Mouse (Mus musculus) CH12.LX (cell line): Measurements from ENCODE around the gene Sufu. TPM values are rescaled to one million over a fixed set of nuclear protein-coding genes. Genes with fewer than 3 reads are reported as not detected.

Experiments used
- DNase-seq: peaks from one replicate; pipeline ENCODE4 v3.0.0-alpha.2; 2013; ENCODE audit errors: extremely low read depth
- H3K27ac ChIP-seq: 2 replicates; pipeline ENCODE4 v1.5.1; 2012; ENCODE audit warnings: low read depth, mild to moderate bottlenecking, control low read depth, moderate library complexity; ENCODE audit not compliant: insufficient read depth
- H3K27me3 ChIP-seq: replicated peaks from 2 replicates; pipeline ENCODE3; 2012; ENCODE audit warnings: inconsistent platforms
- H3K36me3 ChIP-seq, 2 experiments: replicated peaks in 1 of 2; 2 replicates each; pipeline versions ENCODE3 to v1.6.1; 2012; ENCODE audit warnings: inconsistent platforms in 1 of 2, low read length in 1 of 2, mild to moderate bottlenecking in 1 of 2, mixed read lengths in 1 of 2, moderate library complexity in 1 of 2; ENCODE audit not compliant: control insufficient read depth in 1 of 2, insufficient read depth in 1 of 2
- H3K4me1 ChIP-seq, 2 experiments: 2 replicates each; pipeline ENCODE4 v1.6.1; 2012; ENCODE audit warnings: inconsistent platforms in 1 of 2, moderate library complexity in 1 of 2; ENCODE audit not compliant: insufficient read depth in 2 of 2, control insufficient read depth in 1 of 2
- H3K4me2 ChIP-seq: 2 replicates; pipeline ENCODE4 v1.6.1; 2012; ENCODE audit warnings: low read depth, mild to moderate bottlenecking, control low read depth; ENCODE audit not compliant: poor library complexity, insufficient read depth, severe bottlenecking
- H3K4me3 ChIP-seq, 3 experiments: fragments of 150-350 bp in 1 of 3; sonication (generic) in 1 of 3; replicated peaks in 1 of 3; 2 replicates each; pipeline versions ENCODE3 to v1.5.1; 2011 to 2012; ENCODE audit warnings: low read depth in 2 of 3, low read length in 2 of 3, mild to moderate bottlenecking in 2 of 3, moderate library complexity in 2 of 3, control low read depth in 1 of 3, improper control_type of control experiment in 1 of 3, inconsistent platforms in 1 of 3, mixed read lengths in 1 of 3; ENCODE audit not compliant: poor library complexity in 1 of 3
- H3K79me2 ChIP-seq: replicated peaks from 2 replicates; pipeline ENCODE4 v1.6.1; 2012; ENCODE audit warnings: mild to moderate bottlenecking, moderate library complexity; ENCODE audit not compliant: control insufficient read depth, poor library complexity, insufficient read depth, severe bottlenecking; ENCODE audit errors: extremely low read depth
- H3K9ac ChIP-seq: 2 replicates; pipeline ENCODE4 v1.6.1; 2012; ENCODE audit warnings: low read depth, mild to moderate bottlenecking, control low read depth, moderate library complexity; ENCODE audit not compliant: insufficient read depth
- H3K9me3 ChIP-seq: replicated peaks from 2 replicates; pipeline ENCODE3; 2012; ENCODE audit warnings: low read length, inconsistent platforms, mixed read lengths
- CHD1 ChIP-seq: IDR thresholded peaks from 2 replicates; pipeline ENCODE4 v1.6.1; 2012; ENCODE audit warnings: low read depth, low read length, improper control_type of control experiment, inconsistent platforms
- CHD2 ChIP-seq: IDR thresholded peaks from 2 replicates; pipeline ENCODE4 v1.6.1; 2011; ENCODE audit warnings: low read length, improper control_type of control experiment
- JUN ChIP-seq: IDR thresholded peaks from 2 replicates; pipeline ENCODE4 v1.6.1; 2011; ENCODE audit warnings: low read depth, mild to moderate bottlenecking, low read length, improper control_type of control experiment, moderate library complexity; ENCODE audit not compliant: insufficient read depth
- MAX ChIP-seq: IDR thresholded peaks from 2 replicates; pipeline ENCODE4 v1.6.1; 2011; ENCODE audit warnings: low read length, improper control_type of control experiment
- MEF2A ChIP-seq: IDR thresholded peaks from 2 replicates; pipeline ENCODE4 v1.6.1; 2014; ENCODE audit warnings: low read depth, mild to moderate bottlenecking, inconsistent platforms, low read length, improper control_type of control experiment, borderline replicate concordance
- POLR2A ChIP-seq: IDR thresholded peaks from 2 replicates; pipeline ENCODE4 v1.6.1; 2011; ENCODE audit warnings: low read depth, mild to moderate bottlenecking, improper control_type of control experiment, low read length
- RAD21 ChIP-seq: IDR thresholded peaks from 2 replicates; pipeline ENCODE4 v1.6.1; 2011; ENCODE audit warnings: low read depth, mild to moderate bottlenecking, low read length, improper control_type of control experiment, moderate library complexity
- RCOR1 ChIP-seq: conservative IDR thresholded peaks from 2 replicates; pipeline ENCODE4 v1.6.1; 2012; ENCODE audit warnings: low read depth, mild to moderate bottlenecking, inconsistent platforms, low read length, improper control_type of control experiment
- SIN3A ChIP-seq: IDR thresholded peaks from 2 replicates; pipeline ENCODE4 v1.6.1; 2012; ENCODE audit warnings: low read length, improper control_type of control experiment, inconsistent platforms
- UBTF ChIP-seq: IDR thresholded peaks from 2 replicates; pipeline ENCODE4 v1.6.1; 2012; ENCODE audit warnings: low read depth, mild to moderate bottlenecking, inconsistent platforms, low read length, improper control_type of control experiment, moderate library complexity
- dilution Hi-C: fragments of 300-500 bp; cut with MboI; formaldehyde crosslinking; loops from 2 replicates; pipeline ENCODE4 v1.14.3; 2020; ENCODE audit warnings: low sequenced_read_pairs; ENCODE audit not compliant: extremely low pct_unique_long_range_greater_than_20kb, extremely low pct_ligation_motif_present
- in situ Hi-C: fragments of 300-500 bp; cut with MboI; formaldehyde crosslinking; loops from 3 replicates; pipeline ENCODE4 v1.14.3; 2019; ENCODE audit warnings: low sequenced_read_pairs, low pct_ligation_motif_present, low pct_unique_long_range_greater_than_20kb, mixed read lengths
- polyA plus RNA-seq: library from polyadenylated mRNA; unstranded; fragments of >175 nt; gene quantifications from 2 replicates; pipeline ENCODE4 v1.2.1, GENCODE M21; 2012; ENCODE audit warnings: low read depth; ENCODE audit not compliant: insufficient read length
- total RNA-seq, 2 experiments: library from RNA; depleted of rRNA; stranded (reverse); fragments of 300-350 nt in 1 of 2; fragments of >200 nt in 1 of 2; gene quantifications; 2 replicates each; pipeline ENCODE4 v1.2.3; 2012 to 2014

Sufu gene
- total and polyA plus RNA-seq, 3 experiments = 3.6 to 22.6 (median 9.8) TPM

DNA sequence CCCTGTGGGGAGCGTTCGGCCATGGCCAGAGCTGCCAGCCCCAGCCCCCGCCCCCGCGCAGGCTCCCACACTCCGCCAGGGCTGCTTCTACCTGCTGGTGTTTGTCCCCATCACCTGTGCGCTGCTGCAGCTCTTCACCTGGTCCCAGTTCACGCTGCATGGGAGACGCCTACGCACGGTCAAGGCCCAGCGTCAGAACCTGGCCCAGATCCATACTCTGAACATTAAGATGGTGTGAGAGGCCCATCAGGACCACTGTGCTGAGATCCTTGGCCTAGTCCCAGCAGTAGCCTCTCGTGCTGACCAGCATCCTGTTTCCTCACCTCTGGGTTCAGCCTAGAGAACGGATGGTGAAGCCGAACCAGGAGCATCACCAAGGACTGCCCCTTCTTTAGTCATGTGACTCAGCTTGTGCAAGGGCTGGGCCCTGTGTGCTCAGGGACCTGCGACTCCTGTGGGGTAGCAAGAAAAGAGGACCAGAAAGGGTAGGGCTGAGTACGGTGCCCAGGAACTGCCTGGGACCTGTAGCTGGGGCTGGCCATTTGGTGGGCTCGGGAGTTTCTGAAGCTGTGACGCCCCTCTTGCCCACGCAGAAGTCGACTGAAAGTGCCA, 22.1 kb upstream of the Sufu start:
- peaks cover 33 to 83% of the 10 kb centered on the region in 2 experiments for H3K36me3 ChIP-seq
- 0 out of 4 replicates have a peak, but pooled peaks cover 0 to 4% of the 10 kb centered on the region in 2 experiments for H3K4me1 ChIP-seq
- no peak for DNase-seq
- H3K27ac ChIP-seq = no peak overlapping the region
- no peak overlapping the region for H3K4me2 ChIP-seq
- no peaks in the 10 kb centered on the region for H3K79me2 ChIP-seq
- no peak for TF ChIP-seq MEF2A
- no peak for TF ChIP-seq CHD1
- no peak for TF ChIP-seq RAD21
- TF ChIP-seq UBTF = no peak
- in situ Hi-C loops = no loop called here
- H3K27me3 ChIP-seq = no peaks in the 10 kb centered on the region
- no peak overlapping the region for H3K4me3 ChIP-seq
- dilution Hi-C loops = no loop called here
- H3K9me3 ChIP-seq = no peaks in the 10 kb centered on the region
- H3K9ac ChIP-seq = no peak overlapping the region

DNA sequence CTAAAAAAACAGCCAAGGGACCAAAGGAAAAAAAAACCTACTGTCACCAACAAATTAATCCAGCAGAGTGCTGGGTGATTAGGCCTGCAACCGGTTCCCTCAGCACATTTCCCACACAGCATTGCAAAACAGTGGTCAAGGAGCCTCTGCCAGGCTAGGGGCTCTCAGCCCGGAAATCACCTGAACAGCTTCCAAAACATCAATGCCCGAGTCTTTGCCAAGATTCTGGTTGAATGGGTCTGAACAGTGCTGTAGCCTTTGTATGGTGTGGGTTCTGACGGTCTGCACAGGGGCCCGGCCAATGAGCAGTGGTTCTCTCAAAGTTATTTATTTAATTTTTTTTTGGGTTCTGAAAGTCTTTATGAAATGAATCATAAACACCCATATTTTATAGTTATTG, 21.2 kb upstream of the Sufu start:
- Histone ChIP-seq H3K27ac (no peak overlapping the region), H3K36me3 (peaks cover 42 to 87% of the 10 kb centered on the region in 2 experiments), H3K27me3 (no peaks in the 10 kb centered on the region), H3K79me2 (no peaks in the 10 kb centered on the region), H3K9ac (no peak overlapping the region), H3K4me3 (no peak overlapping the region), H3K4me1 (0 out of 4 replicates have a peak, but pooled peaks cover 0 to 4% of the 10 kb centered on the region in 2 experiments), H3K4me2 (no peak overlapping the region), H3K9me3 (no peaks in the 10 kb centered on the region)
- no peak for DNase-seq
- in situ Hi-C loops = no loop called here
- dilution Hi-C loops = no loop called here
- TF ChIP-seq SIN3A (no peak), RCOR1 (no peak), CHD2 (no peak), JUN (no peak), MAX (no peak), POLR2A (no peak)

DNA sequence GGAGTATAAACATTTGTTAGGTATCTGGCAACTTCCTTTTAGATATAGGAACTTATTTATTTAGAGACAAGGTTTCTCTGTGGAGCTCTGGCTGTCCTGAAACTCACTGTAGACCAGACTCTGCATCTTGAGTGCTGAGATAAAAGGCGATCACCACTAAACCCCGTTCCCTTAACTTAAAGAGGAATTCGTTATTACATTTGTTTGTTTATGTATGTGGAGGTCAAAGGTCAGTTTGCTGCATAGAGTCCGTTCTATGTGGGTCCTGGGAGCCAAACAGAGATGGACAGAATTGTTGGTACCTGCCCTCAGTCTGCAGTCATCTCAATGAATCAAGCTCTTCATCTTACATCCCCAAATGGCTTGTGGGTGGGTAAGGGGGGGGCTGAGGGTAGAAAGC, 20.8 kb upstream of the Sufu start:
- Histone ChIP-seq H3K36me3 (peaks cover 46 to 90% of the 10 kb centered on the region in 2 experiments), H3K4me1 (0 out of 4 replicates have a peak, but pooled peaks cover 0 to 4% of the 10 kb centered on the region in 2 experiments), H3K4me2 (no peak overlapping the region), H3K27me3 (no peaks in the 10 kb centered on the region), H3K9me3 (no peaks in the 10 kb centered on the region), H3K4me3 (no peak overlapping the region), H3K9ac (no peak overlapping the region), H3K27ac (no peak overlapping the region), H3K79me2 (no peaks in the 10 kb centered on the region)
- no peak for TF ChIP-seq JUN
- in situ Hi-C loops (no loop called here), dilution Hi-C loops (no loop called here)
- no peak for DNase-seq
